Mouse (Mus musculus) megakaryocyte-erythroid progenitor cell, adult 5-6 weeks (primary cell): ENCODE data around the gene Plcb4. TPM values are rescaled to one million over a fixed set of nuclear protein-coding genes. Genes with fewer than 3 reads are reported as not detected.
"Not testable (repeated sequence)": the region's sequence is repeated elsewhere in the genome, so short reads cannot be mapped to it uniquely, and the experiment has no call there.

Source experiments
- ATAC-seq: replicated peaks from 2 replicates; pipeline ENCODE4 v1.8.0; 2016; ENCODE audit warnings: mild to moderate bottlenecking, inconsistent platforms; ENCODE audit not compliant: severe bottlenecking, poor library complexity, low FRiP score, low TSS enrichment
- total RNA-seq, 2 experiments: library from RNA; stranded (forward) in 1 of 2; stranded (reverse) in 1 of 2; fragments of 200-1000, 215-1000 nt in 1 of 2; fragments of >200 nt in 1 of 2; fragmentation: Nextera tagmentation in 1 of 2; gene quantifications; 2 replicates each; pipeline ENCODE4 v1.2.3; 2014 to 2017

The Plcb4 gene
- total RNA-seq, 2 experiments from 2014 or later = 23.4 to 25.3 TPM

- no peak for ATAC-seq
Observed at GRCm38 (mm10) chr2:135968159-135968558, 309.3 kb downstream of the Plcb4 start.

- no peak for ATAC-seq
Observed at GRCm38 (mm10) chr2:135970902-135971301, 312.1 kb downstream of the Plcb4 start.

GRCm38 (mm10) chr2:135975978-135976377, 317.2 kb downstream of the Plcb4 start:
- ATAC-seq = no peak

GRCm38 (mm10) chr2:135978790-135979189, 320.0 kb downstream of the Plcb4 start:
- ATAC-seq = no peak

- ATAC-seq = no peak
Observed at GRCm38 (mm10) chr2:135980428-135980827, 321.6 kb downstream of the Plcb4 start.

GRCm38 (mm10) chr2:135983972-135984371, 325.2 kb downstream of the Plcb4 start:
- no peak for ATAC-seq

GRCm38 (mm10) chr2:135985536-135986265, 326.9 kb downstream of the Plcb4 start:
- 0 out of 2 replicates have a peak, but pooled peaks have one; percentile 51 for ATAC-seq

- ATAC-seq = peak; percentile 91
Observed at GRCm38 (mm10) chr2:135988475-135988874, 329.7 kb downstream of the Plcb4 start.

GRCm38 (mm10) chr2:135990686-135991085, 331.9 kb downstream of the Plcb4 start:
- ATAC-seq = not testable (repeated sequence)

- ATAC-seq = no peak; the same call in 1 of the 2 replicates
Observed at GRCm38 (mm10) chr2:135993314-135993713, 334.5 kb downstream of the Plcb4 start.

- no peak for ATAC-seq
Observed at GRCm38 (mm10) chr2:135995196-135995595, 336.4 kb downstream of the Plcb4 start.

- no peak for ATAC-seq
Observed at GRCm38 (mm10) chr2:135996936-135997335, 338.1 kb downstream of the Plcb4 start.

- no peak for ATAC-seq
Observed at GRCm38 (mm10) chr2:135997361-135998150, 338.7 kb downstream of the Plcb4 start.

GRCm38 (mm10) chr2:135998886-135999285, 340.1 kb downstream of the Plcb4 start:
- ATAC-seq = no peak

GRCm38 (mm10) chr2:135999361-135999760, 340.6 kb downstream of the Plcb4 start:
- no peak for ATAC-seq

GRCm38 (mm10) chr2:136000933-136001332, 342.1 kb downstream of the Plcb4 start:
- no peak for ATAC-seq

- ATAC-seq = peak; percentile 85
Observed at GRCm38 (mm10) chr2:136002118-136002517, 343.3 kb downstream of the Plcb4 start.

GRCm38 (mm10) chr2:136003836-136004235, 345.0 kb downstream of the Plcb4 start:
- no peak for ATAC-seq

- ATAC-seq = no peak
Observed at GRCm38 (mm10) chr2:136006280-136006679, 347.5 kb downstream of the Plcb4 start.

GRCm38 (mm10) chr2:136012759-136013158, 353.9 kb downstream of the Plcb4 start:
- ATAC-seq = no peak

- no peak for ATAC-seq
Observed at GRCm38 (mm10) chr2:136048464-136048863, 389.7 kb downstream of the Plcb4 start.
